Mouse (Mus musculus): Measurements from ENCODE around the gene Gast.

- TF ChIP-seq CTCF (IDR thresholded peaks at IDR 0.05; ENCODE audit: low read depth, low read length) (no peak), EP300 (IDR thresholded peaks at IDR 0.05; ENCODE audit: insufficient read depth, low read depth, low read length) (no peak)
Observed at GRCm38 (mm10) chr11:100313424-100313823, 20.8 kb upstream of the Gast start.

All from ES-Bruce4 (cell line).